Mouse (Mus musculus) liver, postnatal 0 days (tissue): ENCODE measurements around the gene Usf1.

ENCODE experiments used
- CTCF ChIP-seq: sonication (generic); IDR thresholded peaks from 2 replicates; pipeline ENCODE4 v1.5.1; 2016; ENCODE audit warnings: antibody characterized with exemption, low read depth
- EP300 ChIP-seq: IDR thresholded peaks from 2 replicates; pipeline ENCODE4 v1.6.1; 2016; ENCODE audit warnings: antibody characterized with exemption, low read depth, mild to moderate bottlenecking

GRCm38 (mm10) chr1:171378298-171378697 lies 32.8 kb upstream of the Usf1 start:
- TF ChIP-seq EP300 (no peak), CTCF (no peak)
